Mouse (Mus musculus) myocyte (in vitro differentiated cells): ENCODE measurements around the gene Mcoln1. TPM values are rescaled to one million over a fixed set of nuclear protein-coding genes. Genes with fewer than 3 reads are reported as not detected.

Experiments
- H3K27me3 ChIP-seq: one replicate; pipeline ENCODE4 v1.6.1; 2011; ENCODE audit not compliant: control insufficient read depth, insufficient read depth, insufficient read length
- H3K36me3 ChIP-seq: one replicate; pipeline ENCODE4 v1.6.1; 2011; ENCODE audit not compliant: control insufficient read depth, insufficient read depth
- H3K4me2 ChIP-seq: one replicate; pipeline ENCODE4 v1.6.1; 2011; ENCODE audit warnings: low read depth, control low read depth
- H3K4me3 ChIP-seq: one replicate; pipeline ENCODE4 v1.5.1; 2011; ENCODE audit warnings: mild to moderate bottlenecking, control low read depth, moderate library complexity
- H3K79me2 ChIP-seq: one replicate; pipeline ENCODE4 v1.6.1; 2011; ENCODE audit not compliant: control insufficient read depth, insufficient read depth
- H3ac ChIP-seq: one replicate; pipeline ENCODE4 v1.6.1; 2011; ENCODE audit not compliant: control insufficient read depth, insufficient read length
- CEBPB ChIP-seq: IDR thresholded peaks from 2 replicates; pipeline ENCODE4 v1.6.1; 2011; ENCODE audit warnings: mild to moderate bottlenecking, moderate library complexity; ENCODE audit not compliant: poor library complexity, insufficient read depth, severe bottlenecking
- E2F4 ChIP-seq: IDR thresholded peaks from one replicate; pipeline ENCODE4 v1.6.1; 2011; ENCODE audit warnings: mild to moderate bottlenecking, control low read depth, moderate library complexity; ENCODE audit not compliant: insufficient read depth
- MAX ChIP-seq: IDR thresholded peaks from one replicate; pipeline ENCODE4 v1.6.1; 2011; ENCODE audit warnings: low read depth, mild to moderate bottlenecking, control low read depth
- MYOD1 ChIP-seq, 3 experiments: IDR thresholded peaks; one replicate each; pipeline ENCODE4 v1.6.1; 2011; ENCODE audit warnings: control low read depth in 2 of 3, low read depth in 2 of 3, mild to moderate bottlenecking in 2 of 3, moderate library complexity in 1 of 3; ENCODE audit not compliant: insufficient read length in 2 of 3, control insufficient read depth in 1 of 3
- MYOG ChIP-seq, 3 experiments: IDR thresholded peaks; one replicate each; pipeline ENCODE4 v1.6.1; 2011; ENCODE audit warnings: control low read depth in 2 of 3, low read depth in 2 of 3, mild to moderate bottlenecking in 2 of 3; ENCODE audit not compliant: insufficient read length in 2 of 3, control insufficient read depth in 1 of 3, insufficient read depth in 1 of 3
- POLR2A ChIP-seq: IDR thresholded peaks from one replicate; pipeline ENCODE4 v1.6.1; 2011; ENCODE audit warnings: low read depth, mild to moderate bottlenecking, control low read depth, moderate library complexity; ENCODE audit not compliant: insufficient read length
- POLR2AphosphoS2 ChIP-seq: IDR thresholded peaks from one replicate; pipeline ENCODE4 v1.6.1; 2011; ENCODE audit warnings: low read depth, control low read depth; ENCODE audit not compliant: insufficient read length
- REST ChIP-seq: IDR thresholded peaks from one replicate; pipeline ENCODE4 v1.6.1; 2011; ENCODE audit warnings: mild to moderate bottlenecking, control low read depth, moderate library complexity; ENCODE audit not compliant: insufficient read depth, insufficient read length
- SRF ChIP-seq: IDR thresholded peaks from one replicate; pipeline ENCODE4 v1.6.1; 2011; ENCODE audit warnings: low read depth; ENCODE audit not compliant: control insufficient read depth, insufficient read length
- TCF12 ChIP-seq: IDR thresholded peaks from one replicate; pipeline ENCODE4 v1.6.1; 2011; ENCODE audit warnings: mild to moderate bottlenecking, control low read depth; ENCODE audit not compliant: poor library complexity, insufficient read depth, severe bottlenecking
- TCF3 ChIP-seq: IDR thresholded peaks from one replicate; pipeline ENCODE4 v1.6.1; 2011; ENCODE audit warnings: low read depth, control low read depth; ENCODE audit not compliant: insufficient read length
- USF1 ChIP-seq: IDR thresholded peaks from one replicate; pipeline ENCODE4 v1.6.1; 2011; ENCODE audit warnings: low read depth, mild to moderate bottlenecking, control low read depth, moderate library complexity
- polyA plus RNA-seq: library from polyadenylated mRNA; unstranded; fragments of >200 nt; fragmentation: generic; extraction: Trizol; gene quantifications from one replicate; pipeline ENCODE4 v1.2.1, GENCODE M21; 2012; ENCODE audit warnings: missing spikeins

The Mcoln1 gene
- polyA plus RNA-seq, 1 experiment, result 44.1 TPM

- H3K27me3 ChIP-seq, result no peaks in the 10 kb centered on the region
- no peak overlapping the region for H3K4me3 ChIP-seq
- TF ChIP-seq REST, result no peak
- no peak for TF ChIP-seq MYOG (IDR thresholded peaks at IDR 0.05; ENCODE audit: control insufficient read depth in 1 of 3, insufficient read depth in 1 of 3, insufficient read length in 2 of 3, low read depth in 2 of 3)
- TF ChIP-seq MAX, result no peak
- TF ChIP-seq SRF, result no peak
- no peak for TF ChIP-seq POLR2A
- TF ChIP-seq TCF12, result no peak
- no peak for TF ChIP-seq E2F4
- no peak for TF ChIP-seq MYOD1 (IDR thresholded peaks at IDR 0.05; ENCODE audit: control insufficient read depth in 1 of 3, insufficient read length in 2 of 3, low read depth in 2 of 3)
- TF ChIP-seq POLR2AphosphoS2, result no peak
- TF ChIP-seq USF1, result no peak
- TF ChIP-seq CEBPB, result no peak
- no peak for TF ChIP-seq TCF3
- no peaks in the 10 kb centered on the region for H3K79me2 ChIP-seq
- H3K4me2 ChIP-seq, result no peak overlapping the region
- H3K36me3 ChIP-seq, result no peaks in the 10 kb centered on the region
- no peak overlapping the region for H3ac ChIP-seq
Measured at GRCm38 (mm10) chr8:3475715-3476429, 24.4 kb upstream of the Mcoln1 start.

- H3ac ChIP-seq, result no peak overlapping the region
- no peak overlapping the region for H3K4me3 ChIP-seq
- no peaks in the 10 kb centered on the region for H3K79me2 ChIP-seq
- TF ChIP-seq MYOD1 (IDR thresholded peaks at IDR 0.05; ENCODE audit: control insufficient read depth in 1 of 3, insufficient read length in 2 of 3, low read depth in 2 of 3), result no peak
- TF ChIP-seq POLR2A, result no peak
- no peak for TF ChIP-seq SRF
- no peak for TF ChIP-seq USF1
- H3K36me3 ChIP-seq, result no peaks in the 10 kb centered on the region
- H3K27me3 ChIP-seq, result peaks cover 8% of the 10 kb centered on the region
- H3K4me2 ChIP-seq, result no peak overlapping the region
Measured at GRCm38 (mm10) chr8:3480221-3480785, 20.0 kb upstream of the Mcoln1 start.

- Histone ChIP-seq H3K4me2 (peak overlapping the region; percentile 2), H3K79me2 (no peaks in the 10 kb centered on the region), H3K27me3 (peaks cover 8% of the 10 kb centered on the region), H3ac (no peak overlapping the region), H3K36me3 (no peaks in the 10 kb centered on the region), H3K4me3 (no peak overlapping the region)
- no peak for TF ChIP-seq POLR2AphosphoS2
- TF ChIP-seq SRF, result no peak
- no peak for TF ChIP-seq MYOG (IDR thresholded peaks at IDR 0.05; ENCODE audit: control insufficient read depth in 1 of 3, insufficient read depth in 1 of 3, insufficient read length in 2 of 3, low read depth in 2 of 3)
- TF ChIP-seq REST, result no peak
- TF ChIP-seq MYOD1 (IDR thresholded peaks at IDR 0.05; ENCODE audit: control insufficient read depth in 1 of 3, insufficient read length in 2 of 3, low read depth in 2 of 3), result no peak
- TF ChIP-seq POLR2A, result no peak
- no peak for TF ChIP-seq TCF12
- no peak for TF ChIP-seq CEBPB
- no peak for TF ChIP-seq USF1
- no peak for TF ChIP-seq TCF3
- no peak for TF ChIP-seq MAX
- TF ChIP-seq E2F4, result no peak
Measured at GRCm38 (mm10) chr8:3481605-3482004, 18.7 kb upstream of the Mcoln1 start.

GRCm38 (mm10) chr8:3482240-3482740 is 18.0 kb upstream of the Mcoln1 start:
- Histone ChIP-seq H3K79me2 (no peaks in the 10 kb centered on the region), H3ac (no peak overlapping the region), H3K36me3 (no peaks in the 10 kb centered on the region), H3K4me2 (no peak overlapping the region), H3K27me3 (peaks cover 8% of the 10 kb centered on the region), H3K4me3 (no peak overlapping the region)
- no peak for TF ChIP-seq E2F4
- TF ChIP-seq POLR2A, result no peak
- no peak for TF ChIP-seq CEBPB
- no peak for TF ChIP-seq TCF12
- no peak for TF ChIP-seq POLR2AphosphoS2
- no peak for TF ChIP-seq MAX
- TF ChIP-seq USF1, result no peak
- TF ChIP-seq REST, result no peak
- no peak for TF ChIP-seq MYOG (IDR thresholded peaks at IDR 0.05; ENCODE audit: control insufficient read depth in 1 of 3, insufficient read depth in 1 of 3, insufficient read length in 2 of 3, low read depth in 2 of 3)
- TF ChIP-seq TCF3, result no peak
- no peak for TF ChIP-seq MYOD1 (IDR thresholded peaks at IDR 0.05; ENCODE audit: control insufficient read depth in 1 of 3, insufficient read length in 2 of 3, low read depth in 2 of 3)
- no peak for TF ChIP-seq SRF
